Mouse (Mus musculus): Measurements from ENCODE around the gene Gm4133.
"Not testable (repeated sequence)": the region's sequence is repeated elsewhere in the genome, so short reads cannot be mapped to it uniquely, and the experiment has no call there.

The Gm4133 gene

GRCm38 (mm10) chr7:20333965-20334364 lies at the start of gene Gm4133:
TSS of gene Gm4133 (minus strand) at chr7:20334065.
- not testable (repeated sequence) for DNase-seq (ENCODE audit: low spot score)

GRCm38 (mm10) chr7:20375310-20375709 lies 41.4 kb upstream of the Gm4133 start, which contains the start of gene Gm5728:
TSS of gene Gm5728 (minus strand) at chr7:20375410.
- not testable (repeated sequence) for DNase-seq (ENCODE audit: low spot score)

All from T-cell, adult 2 months (primary cell).